10 mouse cellular contexts compared by ENCODE assay signal in genomic region chr7:92827981-92828380, GRCm38 (mm10). TPM values are rescaled to one million over a fixed set of nuclear protein-coding genes. Genes with fewer than 3 reads are reported as not detected.
DNase-seq lines count a peak whose midpoint lies in the region; ATAC-seq and TF ChIP-seq lines count a peak whose summit lies in the region.
"Had no signal": no experiment of that assay in that cellular context is flagged by ENCODE, and none has a peak within 500 bp of the region (broad histone marks: within the 10 kb centered on the region; RNA-seq: fewer than 3 reads in every experiment).

No protein-coding gene starts in this region.

- H3K9me3 ChIP-seq in intestine, postnatal 0 days (ENCODE audit: control insufficient read depth): no peaks in the 10 kb centered on the region
- no peaks in the 10 kb centered on the region for H3K9me3 ChIP-seq in intestine, embryonic 16.5 days (ENCODE audit: control insufficient read depth, low read length)
- H3K9me3 ChIP-seq: limb, embryonic 13.5 days; neural tube, embryonic 13.5 days had no signal

- H3K4me1 ChIP-seq in intestine, postnatal 0 days (replicated peaks; ENCODE audit: control insufficient read depth, insufficient read depth, low read length): no peaks in the 10 kb centered on the region
- no peaks in the 10 kb centered on the region for H3K4me1 ChIP-seq in intestine, embryonic 16.5 days (ENCODE audit: control insufficient read depth, insufficient read depth, low read length)
- H3K4me1 ChIP-seq: neural tube, embryonic 13.5 days had no signal

- peaks cover 27% of the 10 kb centered on the region; the same call in 1 of the 2 replicates for H3K36me3 ChIP-seq in intestine, postnatal 0 days (ENCODE audit: control insufficient read depth, insufficient read depth)
- H3K36me3 ChIP-seq in intestine, embryonic 16.5 days (ENCODE audit: control insufficient read depth, insufficient read depth, low read length): no peaks in the 10 kb centered on the region

- no peak overlapping the region for H3K27ac ChIP-seq in intestine, postnatal 0 days (ENCODE audit: low read depth, low read length)
- H3K27ac ChIP-seq in intestine, embryonic 16.5 days (ENCODE audit: low read length): no peak overlapping the region
- H3K27ac ChIP-seq: limb, embryonic 13.5 days; neural tube, embryonic 13.5 days had no signal

- no peak overlapping the region for H3K4me3 ChIP-seq in intestine, postnatal 0 days (ENCODE audit: low read depth, low read length)
- H3K4me3 ChIP-seq in intestine, embryonic 16.5 days (ENCODE audit: low read length): no peak overlapping the region
- H3K4me3 ChIP-seq: limb, embryonic 13.5 days; neural tube, embryonic 13.5 days had no signal

- no peak overlapping the region for H3K4me2 ChIP-seq in intestine, postnatal 0 days (replicated peaks; ENCODE audit: low read depth)
- no peak overlapping the region for H3K4me2 ChIP-seq in intestine, embryonic 16.5 days (ENCODE audit: low read depth, low read length)
- H3K4me2 ChIP-seq: limb, embryonic 13.5 days; neural tube, embryonic 13.5 days had no signal

- no peaks in the 10 kb centered on the region for H3K27me3 ChIP-seq in intestine, postnatal 0 days (replicated peaks; ENCODE audit: control insufficient read depth, insufficient read depth, low read length)
- no peaks in the 10 kb centered on the region for H3K27me3 ChIP-seq in intestine, embryonic 16.5 days (replicated peaks; ENCODE audit: control insufficient read depth, insufficient read depth, low read length)
- H3K27me3 ChIP-seq: limb, embryonic 13.5 days; neural tube, embryonic 13.5 days had no signal

- no peak for ATAC-seq in intestine, postnatal 0 days
- no peak for ATAC-seq in intestine, embryonic 16.5 days

- peak; percentile 28 for DNase-seq in 3T3-L1 (ENCODE audit: low read depth, low spot score)
- DNase-seq in Muller cell, postnatal 12 days (ENCODE audit: inconsistent ontology term): peak; percentile 59
- peak; percentile 36 for DNase-seq in kidney, postnatal 14 days
- no peak for DNase-seq in adrenal gland, adult 18-20 months (ENCODE audit: low spot score in 2 of 2)
- DNase-seq in neural tube, embryonic 10.5 days (ENCODE audit: extremely low spot score, low spot score): no peak
- no peak for DNase-seq in urinary bladder, postnatal 36 days (ENCODE audit: low spot score in 2 of 2)

- WGBS in intestine, postnatal 0 days: 52% methylated on average over 3 of the region's 3 CpGs
- WGBS in intestine, embryonic 16.5 days: 62% methylated on average over 3 of the region's 3 CpGs

- no peak overlapping the region for H3K9ac ChIP-seq in intestine, postnatal 0 days (ENCODE audit: low read depth, low read length)
- no peak overlapping the region for H3K9ac ChIP-seq in intestine, embryonic 16.5 days (ENCODE audit: low read depth, low read length)
- H3K9ac ChIP-seq: limb, embryonic 13.5 days; neural tube, embryonic 13.5 days had no signal

- peak; percentile 64 for TF ChIP-seq CTCF in intestine, postnatal 0 days (IDR thresholded peaks at IDR 0.05; ENCODE audit: low read depth)

RNA-seq across cellular contexts. Expression of gene Ddias, which starts 46.1 kb away (rescaled TPM):
- polyA plus RNA-seq in intestine, postnatal 0 days (2015; fragmentation: Nextera tagmentation; extraction: Ambion mirVana): 2.6 and 2.8 TPM in 2 replicates
- 8.7 and 9.2 TPM in 2 replicates for polyA plus RNA-seq in intestine, embryonic 16.5 days (2015; fragmentation: Nextera tagmentation; extraction: Ambion mirVana)
- under 1 TPM; 0.42 to 0.86 TPM for total RNA-seq in adrenal gland, adult 18-20 months (2021)

RNA-seq across cellular contexts. Expression of gene Prcp, which starts 46.3 kb away (rescaled TPM):
- 25.4 and 26.9 TPM in 2 replicates for polyA plus RNA-seq in intestine, postnatal 0 days (2015; fragmentation: Nextera tagmentation; extraction: Ambion mirVana)
- 22.8 and 25.3 TPM in 2 replicates for polyA plus RNA-seq in intestine, embryonic 16.5 days (2015; fragmentation: Nextera tagmentation; extraction: Ambion mirVana)
- 10 to 100 TPM; 12.1 to 13.4 TPM for total RNA-seq in adrenal gland, adult 18-20 months (2021)

Comparison
In these comparisons a context has a peak if more than half of its experiments do, and no peak if none do; other contexts are left out.
1. DNase-seq: peak in 3T3-L1 (single experiment), Muller cell, postnatal 12 days (single experiment) and kidney, postnatal 14 days (single experiment); none in adrenal gland, adult 18-20 months (0 of 2), neural tube, embryonic 10.5 days (single experiment) and urinary bladder, postnatal 36 days (0 of 2).